Mouse (Mus musculus): Measurements from ENCODE around the gene Mical2.

DNA sequence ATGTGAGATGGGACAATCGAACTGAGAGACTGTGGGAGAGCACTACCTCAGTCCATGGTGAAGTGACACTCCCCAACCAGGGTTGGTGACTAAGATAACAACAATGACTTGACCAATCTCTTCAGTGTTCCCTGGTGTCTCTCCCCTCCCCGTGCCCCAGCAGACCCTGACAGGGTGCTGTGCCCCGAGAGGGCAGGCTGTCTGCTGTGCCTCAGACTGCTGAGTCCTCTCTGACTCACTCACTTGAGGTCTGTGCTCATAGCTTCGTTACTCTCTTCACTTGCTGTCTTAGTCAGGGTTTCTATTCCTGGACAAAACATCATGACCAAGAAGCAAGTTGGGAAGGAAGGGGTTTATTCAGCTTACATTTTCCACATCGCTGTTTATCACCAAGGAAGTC, 106.8 kb downstream of the Mical2 start:
- TF ChIP-seq CTCF (conservative IDR thresholded peaks at IDR 0.05; ENCODE audit: low read length) (no peak), POU5F1 (IDR thresholded peaks at IDR 0.05; ENCODE audit: borderline replicate concordance, low read length) (no peak)

All from E14TG2a.4 (cell line).